ENCODE assay signal across 10 mouse cellular contexts in genomic region chr3:103802861-103803260, GRCm38 (mm10). TPM values are rescaled to one million over a fixed set of nuclear protein-coding genes. Genes with fewer than 3 reads are reported as not detected.
DNase-seq lines count a peak whose midpoint lies in the region; ATAC-seq and TF ChIP-seq lines count a peak whose summit lies in the region.
"Had no signal": no experiment of that assay in that cellular context is flagged by ENCODE, and none has a peak within 500 bp of the region (broad histone marks: within the 10 kb centered on the region; RNA-seq: fewer than 3 reads in every experiment).

No protein-coding gene starts in this region.

- H3K27me3 ChIP-seq in kidney, embryonic 16.5 days (ENCODE audit: insufficient read depth, low read length) = no peaks in the 10 kb centered on the region
- H3K27me3 ChIP-seq in stomach, postnatal 0 days (ENCODE audit: control insufficient read depth, insufficient read depth, low read length) = no peaks in the 10 kb centered on the region

- peak; percentile 18 to 22 for DNase-seq in heart, adult 9 months (ENCODE audit: low spot score in 2 of 2)
- DNase-seq in heart, postnatal 4 days = no peak
- no peak for DNase-seq in stomach, postnatal 0 days (ENCODE audit: low spot score)
- DNase-seq in frontal cortex, postnatal 36 days (ENCODE audit: low spot score in 2 of 2) = no peak
- no peak for DNase-seq in left cerebral cortex, adult 18-20 months (ENCODE audit: low spot score in 2 of 2)
- DNase-seq in right cerebral cortex, adult 2 months (ENCODE audit: low spot score in 2 of 2) = no peak

- TF ChIP-seq CTCF in bone marrow macrophage, adult 2 months (IDR thresholded peaks at IDR 0.05; ENCODE audit: low read depth, low read length) = no peak
- no peak for TF ChIP-seq CTCF in stomach, postnatal 0 days (IDR thresholded peaks at IDR 0.05; ENCODE audit: low read depth)

- H3K27ac ChIP-seq in bone marrow macrophage, adult 2 months (ENCODE audit: insufficient read depth, low read depth, low read length) = peak overlapping the region; percentile 98
- peak overlapping the region; percentile 56; the same call in 1 of the 2 replicates for H3K27ac ChIP-seq in kidney, embryonic 16.5 days (ENCODE audit: low read length)
- H3K27ac ChIP-seq in stomach, postnatal 0 days (replicated peaks) = peak overlapping the region; percentile 61

- H3K36me3 ChIP-seq in kidney, embryonic 16.5 days (ENCODE audit: insufficient read depth, low read length) = peaks cover 28% of the 10 kb centered on the region
- no peaks in the 10 kb centered on the region for H3K36me3 ChIP-seq in stomach, postnatal 0 days (ENCODE audit: control insufficient read depth, insufficient read depth, low read length)

- no peak for ATAC-seq in kidney, embryonic 16.5 days (ENCODE audit: low FRiP score, low TSS enrichment)
- no peak for ATAC-seq in stomach, postnatal 0 days (ENCODE audit: low FRiP score, low TSS enrichment)
- ATAC-seq: forebrain, embryonic 16.5 days had no signal

- no peak overlapping the region for H3K9ac ChIP-seq in kidney, embryonic 16.5 days (replicated peaks; ENCODE audit: low read length)
- H3K9ac ChIP-seq in stomach, postnatal 0 days (ENCODE audit: low read length) = no peak overlapping the region

- no peak overlapping the region for H3K4me2 ChIP-seq in kidney, embryonic 16.5 days (replicated peaks; ENCODE audit: low read depth, low read length)
- H3K4me2 ChIP-seq in stomach, postnatal 0 days (replicated peaks; ENCODE audit: low read depth) = no peak overlapping the region

- no peak for TF ChIP-seq EP300 in stomach, postnatal 0 days (optimal IDR thresholded peaks at IDR 0.05)

- peaks cover 59% of the 10 kb centered on the region for H3K4me1 ChIP-seq in bone marrow macrophage, adult 2 months (ENCODE audit: control insufficient read depth, insufficient read depth, low read length)
- H3K4me1 ChIP-seq in kidney, embryonic 16.5 days (ENCODE audit: insufficient read depth, low read length) = peaks cover 2% of the 10 kb centered on the region
- H3K4me1 ChIP-seq in stomach, postnatal 0 days (replicated peaks; ENCODE audit: control insufficient read depth, insufficient read depth) = peaks cover 7% of the 10 kb centered on the region; the same call in 1 of the 2 replicates

- WGBS in kidney, embryonic 16.5 days = 82% methylated on average over 8 of the region's 8 CpGs
- 81% methylated on average over 8 of the region's 8 CpGs for WGBS in stomach, postnatal 0 days

- TF ChIP-seq POLR2A in bone marrow macrophage, adult 2 months (IDR thresholded peaks at IDR 0.05; ENCODE audit: borderline replicate concordance, low read depth, low read length) = no peak

- H3K4me3 ChIP-seq in bone marrow macrophage, adult 2 months (ENCODE audit: insufficient read depth, low read length) = no peak overlapping the region
- H3K4me3 ChIP-seq in kidney, embryonic 16.5 days (ENCODE audit: low read length) = no peak overlapping the region
- H3K4me3 ChIP-seq in stomach, postnatal 0 days (ENCODE audit: low read depth, low read length) = no peak overlapping the region

- H3K9me3 ChIP-seq in kidney, embryonic 16.5 days (ENCODE audit: low read length) = no peaks in the 10 kb centered on the region
- H3K9me3 ChIP-seq in stomach, postnatal 0 days (ENCODE audit: control insufficient read depth, low read length) = no peaks in the 10 kb centered on the region

RNA-seq across cellular contexts. Expression of gene Dclre1b, which starts 6.4 kb away (rescaled TPM):
- total RNA-seq in heart, postnatal 4 days (2021) = 10 to 100 TPM; 13.6 to 14.2 TPM
- 17.5 and 19.1 TPM in 2 replicates for polyA plus RNA-seq in bone marrow macrophage, adult 2 months (2012; ENCODE audit: insufficient read depth, insufficient read length, missing spikeins)
- 29.8 and 31.2 TPM in 2 replicates for polyA plus RNA-seq in kidney, embryonic 16.5 days (2015; fragmentation: Nextera tagmentation; extraction: Ambion mirVana)
- 15.3 and 16.3 TPM in 2 replicates for polyA plus RNA-seq in stomach, postnatal 0 days (2015; fragmentation: Nextera tagmentation; extraction: Ambion mirVana)
- total RNA-seq in left cerebral cortex, adult 18-20 months (2021) = 1 to 10 TPM; 5.9 to 7.8 TPM

RNA-seq across cellular contexts. Expression of gene Ap4b1, which starts 6.5 kb away (rescaled TPM):
- 1 to 10 TPM; 8.6 to 9.1 TPM for total RNA-seq in heart, postnatal 4 days (2021)
- polyA plus RNA-seq in bone marrow macrophage, adult 2 months (2012; ENCODE audit: insufficient read depth, insufficient read length, missing spikeins) = 8.4 and 11.7 TPM in 2 replicates
- polyA plus RNA-seq in kidney, embryonic 16.5 days (2015; fragmentation: Nextera tagmentation; extraction: Ambion mirVana) = 22.3 and 22.8 TPM in 2 replicates
- 12.2 TPM in 2 replicates for polyA plus RNA-seq in stomach, postnatal 0 days (2015; fragmentation: Nextera tagmentation; extraction: Ambion mirVana)
- total RNA-seq in left cerebral cortex, adult 18-20 months (2021) = 10 to 100 TPM; 11.7 to 13.4 TPM

RNA-seq across cellular contexts. Expression of gene Gm43064, which starts 6.5 kb away (rescaled TPM):
- total RNA-seq in heart, postnatal 4 days (2021) = under 1 TPM in 1 of 2 experiments, not detected in 1; 0.27 TPM
- polyA plus RNA-seq in bone marrow macrophage, adult 2 months (2012; ENCODE audit: insufficient read depth, insufficient read length, missing spikeins) = not detected in 2 replicates
- 0.11 TPM in 1 of 2 replicates, not detected in the other for polyA plus RNA-seq in kidney, embryonic 16.5 days (2015; fragmentation: Nextera tagmentation; extraction: Ambion mirVana)
- 0.30 and 0.61 TPM in 2 replicates for polyA plus RNA-seq in stomach, postnatal 0 days (2015; fragmentation: Nextera tagmentation; extraction: Ambion mirVana)
- under 1 TPM; 0.74 to 0.75 TPM for total RNA-seq in left cerebral cortex, adult 18-20 months (2021)
- total RNA-seq: neutrophil, adult 5-6 weeks had no signal

RNA-seq across cellular contexts. Expression of gene Hipk1, which starts 11.5 kb away (rescaled TPM):
- 10 to 100 TPM; 96.7 to 98.2 TPM for total RNA-seq in heart, postnatal 4 days (2021)
- polyA plus RNA-seq in bone marrow macrophage, adult 2 months (2012; ENCODE audit: insufficient read depth, insufficient read length, missing spikeins) = 63.3 and 82.6 TPM in 2 replicates
- polyA plus RNA-seq in kidney, embryonic 16.5 days (2015; fragmentation: Nextera tagmentation; extraction: Ambion mirVana) = 10.3 and 11.3 TPM in 2 replicates
- 6.7 and 7.5 TPM in 2 replicates for polyA plus RNA-seq in stomach, postnatal 0 days (2015; fragmentation: Nextera tagmentation; extraction: Ambion mirVana)
- 100 to 1,000 TPM; 117 to 124 TPM for total RNA-seq in left cerebral cortex, adult 18-20 months (2021)

RNA-seq across cellular contexts. Expression of gene Bcl2l15, which starts 29.5 kb away (rescaled TPM):
- not detected for total RNA-seq in heart, postnatal 4 days (2021)
- polyA plus RNA-seq in bone marrow macrophage, adult 2 months (2012; ENCODE audit: insufficient read depth, insufficient read length, missing spikeins) = not detected in 2 replicates
- polyA plus RNA-seq in kidney, embryonic 16.5 days (2015; fragmentation: Nextera tagmentation; extraction: Ambion mirVana) = 0.14 TPM in 1 of 2 replicates, not detected in the other
- polyA plus RNA-seq in stomach, postnatal 0 days (2015; fragmentation: Nextera tagmentation; extraction: Ambion mirVana) = 4.4 and 5.2 TPM in 2 replicates
- total RNA-seq in left cerebral cortex, adult 18-20 months (2021) = under 1 TPM; 0.47 to 0.56 TPM

Comparison
In these comparisons a context has a peak if more than half of its experiments do, and no peak if none do; other contexts are left out.
1. DNase-seq: peak in heart, adult 9 months (2 of 2); none in heart, postnatal 4 days (single experiment), stomach, postnatal 0 days (single experiment), frontal cortex, postnatal 36 days (0 of 2), left cerebral cortex, adult 18-20 months (0 of 2) and right cerebral cortex, adult 2 months (0 of 2).
2. Peak in every context shown above with its lines, with median percentiles within 50 percentile points of each other: H3K27ac ChIP-seq.